Mouse (Mus musculus): ENCODE data around the gene Itih5. TPM values are rescaled to one million over a fixed set of nuclear protein-coding genes. Genes with fewer than 3 reads are reported as not detected.

The Itih5 gene
- polyA plus RNA-seq, 1 experiment from 2014 or later, result 7.3 TPM

GRCm38 (mm10) chr2:10301997-10302396, 148.6 kb downstream of the Itih5 start:
- Histone ChIP-seq H3K4me2 (no peak overlapping the region), H3K36me3 (replicated peaks) (no peaks in the 10 kb centered on the region), H3K4me1 (peaks cover 3% of the 10 kb centered on the region; the same call in 1 of the 2 replicates), H3K9me3 (no peaks in the 10 kb centered on the region), H3K27me3 (replicated peaks) (0 out of 2 replicates have a peak, but pooled peaks cover 3% of the 10 kb centered on the region), H3K27ac (no peak overlapping the region), H3K9ac (no peak overlapping the region), H3K4me3 (no peak overlapping the region)
- WGBS, result 93% methylated on average over 9 of the region's 9 CpGs
- ATAC-seq (replicated peaks), result no peak

GRCm38 (mm10) chr2:10304911-10305310, 151.5 kb downstream of the Itih5 start:
- no peak overlapping the region for H3K4me3 ChIP-seq
- H3K4me1 ChIP-seq, result peaks cover 3% of the 10 kb centered on the region; the same call in 1 of the 2 replicates
- H3K36me3 ChIP-seq (replicated peaks), result no peaks in the 10 kb centered on the region
- WGBS, result 72% methylated on average over 3 of the region's 3 CpGs
- H3K27ac ChIP-seq, result no peak overlapping the region
- H3K27me3 ChIP-seq (replicated peaks), result no peaks in the 10 kb centered on the region
- no peaks in the 10 kb centered on the region for H3K9me3 ChIP-seq
- H3K4me2 ChIP-seq, result no peak overlapping the region
- no peak for ATAC-seq (replicated peaks)
- no peak overlapping the region for H3K9ac ChIP-seq

Other genes starting within 250 kb of the Itih5 start
- gene Taf3, start 105.0 kb upstream of the Itih5 start, polyA plus RNA-seq (2015; fragmentation: Nextera tagmentation; extraction: Ambion mirVana), result 14.2 and 14.8 TPM in 2 replicates
- 513 and 528 TPM in 2 replicates for gene Atp5c1, start 73.1 kb upstream of the Itih5 start, polyA plus RNA-seq (2015; fragmentation: Nextera tagmentation; extraction: Ambion mirVana)
- gene Kin, start 73.0 kb upstream of the Itih5 start, polyA plus RNA-seq (2015; fragmentation: Nextera tagmentation; extraction: Ambion mirVana), result 32.1 and 32.7 TPM in 2 replicates
- gene Itih2, start 22.2 kb upstream of the Itih5 start, polyA plus RNA-seq (2015; fragmentation: Nextera tagmentation; extraction: Ambion mirVana), result 3.8 and 4.2 TPM in 2 replicates
- gene Sfmbt2, start 216.9 kb downstream of the Itih5 start, polyA plus RNA-seq (2015; fragmentation: Nextera tagmentation; extraction: Ambion mirVana), result 5.2 and 6.3 TPM in 2 replicates